In the genomic region with DNA sequence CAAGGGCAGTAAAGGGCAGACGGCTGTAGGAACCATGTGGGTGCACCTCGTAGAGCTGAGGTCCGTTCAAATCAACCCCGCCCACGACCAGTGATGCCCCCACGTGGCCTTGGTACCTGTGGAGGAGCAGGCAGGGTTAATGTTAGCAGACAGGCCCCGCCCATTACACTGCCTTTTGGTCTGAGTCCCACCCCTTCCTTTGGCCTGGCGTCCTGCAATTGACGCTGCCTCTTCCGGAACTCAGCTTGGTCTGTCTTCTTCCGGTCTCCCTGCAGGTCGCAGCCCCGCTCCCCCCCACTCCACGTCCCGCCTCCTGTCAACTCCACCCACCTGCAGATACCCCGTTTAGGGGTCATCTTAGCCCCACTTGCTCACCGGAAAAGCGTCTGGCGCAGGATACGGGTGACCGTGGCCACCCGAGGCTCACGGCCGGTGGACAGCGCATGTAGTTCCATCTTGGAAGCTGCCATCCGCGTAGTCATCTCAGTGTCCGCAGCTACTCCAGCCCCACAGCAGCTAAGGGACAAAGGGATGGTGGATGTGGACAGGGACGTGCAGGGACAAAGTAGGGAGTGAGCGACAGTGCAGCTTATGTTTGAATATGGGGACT, we compare ENCODE assay signal across 8 mouse cellular contexts. TPM values are rescaled to one million over a fixed set of nuclear protein-coding genes. Genes with fewer than 3 reads are reported as not detected.
A peak's percentile ranks its signal among the peaks of the same experiment; 100 is the strongest.
DNase-seq lines count a peak whose midpoint lies in the region; ATAC-seq and TF ChIP-seq lines count a peak whose summit lies in the region.

No protein-coding gene starts in this region.

- peak; percentile 86 for TF ChIP-seq POLR2A in cortical plate, adult 2 months (IDR thresholded peaks at IDR 0.05; ENCODE audit: extremely low read depth, insufficient read depth, low read length)

- H3K27ac ChIP-seq in cortical plate, adult 2 months (ENCODE audit: insufficient read depth, low read length) = peak overlapping the region; percentile 89

- peak; percentile 55 for ATAC-seq in activated CD4-positive, CD25-positive, alpha-beta regulatory T cell, adult 4 months
- peak; percentile 81 for ATAC-seq in megakaryocyte progenitor cell, adult 5-6 weeks (replicated peaks; ENCODE audit: poor library complexity)

- peaks cover 2% of the 10 kb centered on the region; the same call in 1 of the 2 replicates for H3K4me1 ChIP-seq in cortical plate, adult 2 months (ENCODE audit: control insufficient read depth, insufficient read depth, low read length)

- peak overlapping the region; percentile 91 for H3K4me3 ChIP-seq in cortical plate, adult 2 months (ENCODE audit: insufficient read depth, low read length)

- no peak for TF ChIP-seq CTCF in cortical plate, adult 2 months (IDR thresholded peaks at IDR 0.05; ENCODE audit: extremely low read depth, insufficient read depth, low read length)

- peak; percentile 79 to 85 for DNase-seq in gastrocnemius, adult 8-10 months (ENCODE audit: low spot score in 2 of 2)
- peak; percentile 86 for DNase-seq in induced T-regulatory cell, adult 2 months (ENCODE audit: low read depth)
- peak; percentile 73 to 87 for DNase-seq in left cerebral cortex, adult 9 months (ENCODE audit: low spot score in 2 of 2)
- DNase-seq in right cerebral cortex, postnatal 14 days = peak; percentile 77
- peak; percentile 83 to 91 for DNase-seq in urinary bladder, postnatal 36 days (ENCODE audit: low spot score in 2 of 2)

RNA-seq across cellular contexts. Expression of a gene that starts 1.3 kb away (rescaled TPM):
- polyA plus RNA-seq in activated CD4-positive, CD25-positive, alpha-beta regulatory T cell, adult 4 months (2017; shearing (Covaris generic)) = 100 to 1,000 TPM; 368 to 402 TPM
- 137 and 147 TPM in 2 replicates for polyA plus RNA-seq in cortical plate, adult 2 months (2012; rRNA removed)
- total RNA-seq in gastrocnemius, adult 8-10 months (2022) = 10 to 100 TPM; 15.3 to 22.6 (median 19.7) TPM
- total RNA-seq in megakaryocyte progenitor cell, adult 5-6 weeks (2015) = 127 and 155 TPM in 2 replicates
- total RNA-seq in megakaryocyte progenitor cell, adult 5-6 weeks (2017) = 58.8 and 66.5 TPM in 2 replicates

RNA-seq across cellular contexts. Expression of a gene that starts 3.3 kb away (rescaled TPM):
- polyA plus RNA-seq in activated CD4-positive, CD25-positive, alpha-beta regulatory T cell, adult 4 months (2017; shearing (Covaris generic)) = 1 to 10 TPM; 3.2 to 3.3 TPM
- 3.4 and 3.6 TPM in 2 replicates for polyA plus RNA-seq in cortical plate, adult 2 months (2012; rRNA removed)
- not detected for total RNA-seq in gastrocnemius, adult 8-10 months (2022)
- 0.22 and 3.2 TPM in 2 replicates for total RNA-seq in megakaryocyte progenitor cell, adult 5-6 weeks (2015)
- total RNA-seq in megakaryocyte progenitor cell, adult 5-6 weeks (2017) = 2.2 TPM in 1 of 2 replicates, not detected in the other

RNA-seq across cellular contexts. Expression of a gene that starts 6.2 kb away (rescaled TPM):
- under 1 TPM; 0.25 to 0.61 TPM for polyA plus RNA-seq in activated CD4-positive, CD25-positive, alpha-beta regulatory T cell, adult 4 months (2017; shearing (Covaris generic))
- polyA plus RNA-seq in cortical plate, adult 2 months (2012; rRNA removed) = 54.4 and 55.7 TPM in 2 replicates
- total RNA-seq in gastrocnemius, adult 8-10 months (2022) = under 1 TPM in 2 of 4 experiments, not detected in 2; 0.24 to 0.78 TPM
- total RNA-seq in megakaryocyte progenitor cell, adult 5-6 weeks (2015) = 0.83 TPM in 1 of 2 replicates, not detected in the other
- total RNA-seq in megakaryocyte progenitor cell, adult 5-6 weeks (2017) = 0.12 TPM in 1 of 2 replicates, not detected in the other

RNA-seq across cellular contexts. Expression of a gene that starts 28.9 kb away (rescaled TPM):
- polyA plus RNA-seq in activated CD4-positive, CD25-positive, alpha-beta regulatory T cell, adult 4 months (2017; shearing (Covaris generic)) = 1 to 10 TPM; 3.8 to 8.1 TPM
- 23.6 and 25.8 TPM in 2 replicates for polyA plus RNA-seq in cortical plate, adult 2 months (2012; rRNA removed)
- total RNA-seq in gastrocnemius, adult 8-10 months (2022) = 10 to 100 TPM; 11.8 to 12.7 (median 12.0) TPM
- total RNA-seq in megakaryocyte progenitor cell, adult 5-6 weeks (2015) = 2.0 and 3.5 TPM in 2 replicates
- total RNA-seq in megakaryocyte progenitor cell, adult 5-6 weeks (2017) = 7.7 and 8.4 TPM in 2 replicates

RNA-seq across cellular contexts. Expression of a gene that starts 36.7 kb away (rescaled TPM):
- polyA plus RNA-seq in activated CD4-positive, CD25-positive, alpha-beta regulatory T cell, adult 4 months (2017; shearing (Covaris generic)) = 10 to 100 TPM in 1 of 2 experiments, 1 to 10 TPM in 1; 8.1 to 11.3 TPM
- 13.1 and 13.3 TPM in 2 replicates for polyA plus RNA-seq in cortical plate, adult 2 months (2012; rRNA removed)
- total RNA-seq in gastrocnemius, adult 8-10 months (2022) = 10 to 100 TPM; 10.9 to 14.7 (median 12.8) TPM
- total RNA-seq in megakaryocyte progenitor cell, adult 5-6 weeks (2015) = 13.4 and 14.8 TPM in 2 replicates
- total RNA-seq in megakaryocyte progenitor cell, adult 5-6 weeks (2017) = 19.9 and 20.2 TPM in 2 replicates

Comparison
In these comparisons a context has a peak if more than half of its experiments do, and no peak if none do; other contexts are left out.
1. Peak in every context shown above with its lines: DNase-seq, ATAC-seq, H3K4me3 ChIP-seq and H3K27ac ChIP-seq.